Mouse (Mus musculus) kidney, postnatal 10 days (tissue): ENCODE results near the gene Me1.

Experiments used
- DNase-seq: peaks from one replicate; pipeline ENCODE4 v3.0.0; 2021; ENCODE audit warnings: mixed read lengths

Gene Me1

DNA sequence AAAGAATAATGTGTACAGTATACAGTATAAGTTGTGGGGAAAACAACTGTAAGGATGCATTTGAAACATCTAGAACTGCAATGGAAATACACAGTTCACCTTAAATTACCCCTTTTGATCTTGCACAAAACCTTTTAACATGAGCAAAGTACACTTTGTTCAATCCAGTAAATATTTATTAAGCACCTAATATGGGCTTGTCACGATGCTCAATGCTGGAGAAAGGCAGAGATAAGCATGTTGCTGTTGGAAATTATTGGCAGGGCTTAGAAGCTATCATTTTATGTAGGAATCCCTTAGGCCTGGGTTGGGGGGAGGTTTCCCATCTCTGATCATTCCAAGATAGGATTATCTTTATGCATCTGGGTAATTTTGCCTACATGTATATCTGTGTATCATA lies 11.7 kb upstream of the Me1 start:
- DNase-seq, result no peak

DNA sequence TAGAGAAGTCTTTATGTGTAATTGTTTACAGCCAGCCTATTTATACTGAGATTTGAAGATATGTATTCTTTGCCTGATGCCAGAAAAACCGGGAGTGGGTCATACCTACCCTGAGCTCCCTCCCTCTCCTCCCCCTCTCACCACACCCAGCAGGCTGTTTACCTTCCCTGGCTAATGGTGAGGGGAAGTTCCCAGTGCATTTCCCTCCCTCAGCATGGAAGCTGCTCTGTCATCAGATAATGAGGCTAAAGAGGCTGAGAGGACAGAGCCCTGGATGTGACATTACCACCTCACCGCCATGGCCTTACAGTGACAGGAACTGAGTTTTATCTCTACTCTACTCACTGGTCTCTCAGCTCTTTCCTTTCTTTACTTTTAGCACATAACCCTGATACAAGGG lies 6.1 kb upstream of the Me1 start:
- DNase-seq, result no peak

DNA sequence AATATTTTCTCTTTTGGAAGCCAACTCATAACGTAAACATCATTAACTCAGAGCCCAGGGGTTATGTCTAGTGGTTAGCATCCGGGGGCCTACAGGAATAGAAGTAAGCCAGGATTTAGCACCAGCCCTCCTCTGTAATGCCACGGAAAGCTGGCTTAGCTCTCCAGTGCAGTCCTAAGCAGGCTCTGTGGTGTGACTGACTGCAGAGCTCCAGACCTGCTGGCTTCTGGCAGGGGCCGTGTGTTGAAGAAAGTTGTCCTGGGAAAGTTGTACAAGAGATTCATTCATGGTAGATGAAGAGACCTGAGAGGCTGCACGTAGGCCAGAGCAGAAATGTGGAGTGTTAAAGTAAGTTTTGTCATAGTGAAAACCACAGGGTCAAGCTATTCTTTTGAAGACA lies 5.5 kb upstream of the Me1 start:
- no peak for DNase-seq

DNA sequence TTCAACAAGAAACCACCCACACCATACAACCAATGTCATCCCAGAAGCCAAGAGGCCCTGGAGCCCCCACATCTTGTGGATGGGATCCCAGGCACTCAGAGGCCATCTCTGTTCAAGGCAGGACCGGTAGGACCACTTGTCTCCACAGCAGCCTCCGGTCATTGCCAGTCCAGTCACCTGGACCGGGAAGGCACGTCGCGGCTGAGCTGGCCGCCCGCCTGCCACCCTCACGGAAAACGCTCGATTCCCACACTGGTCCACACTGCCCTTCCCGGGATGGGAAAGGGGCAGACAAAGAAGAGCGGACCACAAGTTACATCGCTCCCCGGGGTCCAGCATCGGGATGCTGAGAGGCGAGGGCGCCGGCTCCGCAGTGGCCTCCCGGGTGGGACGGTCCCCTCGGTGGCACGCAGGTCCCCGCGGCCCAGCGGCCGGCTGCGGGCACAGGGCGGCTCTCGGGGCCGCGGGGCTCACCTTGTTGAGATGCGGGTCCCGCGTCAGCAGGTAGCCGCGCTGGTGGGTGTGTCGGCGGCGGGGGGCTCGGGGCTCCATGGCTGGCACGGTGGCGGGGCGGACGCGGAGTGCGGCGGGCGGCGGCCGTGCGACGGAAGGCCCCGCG lies 445 bp downstream of the Me1 start:
- DNase-seq, result peak; percentile 43

DNA sequence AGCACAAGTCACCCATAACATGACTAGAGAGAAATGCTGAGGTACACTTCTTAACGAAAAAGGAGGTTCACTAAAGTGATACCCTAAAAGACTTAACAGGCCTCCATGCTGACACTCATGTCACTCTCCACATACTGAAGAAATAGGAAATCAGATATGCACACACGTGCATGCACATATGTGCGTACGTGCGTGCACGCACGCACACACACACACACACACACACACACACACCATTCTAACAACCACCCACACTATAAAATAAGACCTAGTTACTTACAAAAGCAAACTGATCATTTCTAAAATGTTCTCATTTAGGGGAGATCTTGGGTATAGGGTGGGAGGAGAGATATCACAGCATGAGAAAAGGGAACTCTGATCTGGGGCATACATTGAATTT lies 1.1 kb downstream of the Me1 start:
- no peak for DNase-seq

DNA sequence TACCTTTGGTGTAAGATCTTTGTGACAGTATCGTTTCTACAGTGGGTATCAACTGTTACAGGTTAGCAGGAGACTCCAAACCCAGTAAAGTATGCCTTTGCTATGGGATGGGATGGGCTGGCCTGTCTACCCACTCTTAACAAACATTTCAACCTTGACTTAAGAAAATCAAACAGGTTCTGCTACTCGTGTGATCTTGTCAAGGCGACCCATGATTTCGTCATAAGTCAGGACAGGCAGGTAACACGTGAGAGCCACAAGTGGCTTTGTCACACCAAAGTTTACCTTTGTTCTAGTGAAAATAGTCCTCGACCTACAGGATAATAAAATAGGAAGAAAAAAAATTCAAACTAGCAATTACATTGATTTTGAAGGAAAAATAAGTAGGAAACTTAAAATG lies 1.8 kb downstream of the Me1 start:
- no peak for DNase-seq

DNA sequence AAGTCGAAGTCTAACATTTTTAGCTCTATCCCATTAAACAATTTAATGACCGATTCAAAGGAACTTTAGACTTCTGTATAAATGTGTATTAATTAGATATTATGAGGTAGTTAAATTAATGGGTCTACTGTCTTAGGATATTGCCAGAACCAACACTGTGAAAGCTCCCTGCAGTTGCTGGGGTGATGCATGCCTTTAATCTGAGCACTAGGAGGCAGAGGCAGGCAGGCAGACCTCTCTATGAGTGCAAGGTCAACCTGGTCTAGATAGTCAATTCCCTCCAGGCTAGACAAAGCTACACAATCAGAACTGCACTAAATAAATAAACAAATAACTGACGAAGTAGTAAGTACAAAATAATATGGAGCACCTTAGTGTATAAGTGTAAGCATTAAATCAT lies 3.1 kb downstream of the Me1 start:
- DNase-seq, result no peak

DNA sequence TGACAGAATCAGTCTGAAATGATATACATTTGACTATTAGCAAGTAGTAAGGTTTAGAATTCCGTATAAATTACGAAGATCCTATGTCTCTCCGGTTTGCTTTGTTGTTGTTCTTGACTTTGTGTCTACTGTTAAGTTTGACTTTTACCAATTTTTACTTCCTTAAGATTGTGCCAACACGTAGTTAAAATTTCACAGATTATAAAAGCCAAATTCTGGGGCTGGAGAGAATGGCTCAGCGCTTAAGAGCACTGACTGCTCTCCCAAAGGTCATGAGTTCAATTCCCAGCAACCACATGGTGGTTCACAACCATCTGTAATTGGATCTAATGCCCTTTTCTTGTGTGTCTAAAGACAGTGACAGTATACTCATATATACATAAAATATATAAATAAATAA lies 3.5 kb downstream of the Me1 start:
- no peak for DNase-seq

DNA sequence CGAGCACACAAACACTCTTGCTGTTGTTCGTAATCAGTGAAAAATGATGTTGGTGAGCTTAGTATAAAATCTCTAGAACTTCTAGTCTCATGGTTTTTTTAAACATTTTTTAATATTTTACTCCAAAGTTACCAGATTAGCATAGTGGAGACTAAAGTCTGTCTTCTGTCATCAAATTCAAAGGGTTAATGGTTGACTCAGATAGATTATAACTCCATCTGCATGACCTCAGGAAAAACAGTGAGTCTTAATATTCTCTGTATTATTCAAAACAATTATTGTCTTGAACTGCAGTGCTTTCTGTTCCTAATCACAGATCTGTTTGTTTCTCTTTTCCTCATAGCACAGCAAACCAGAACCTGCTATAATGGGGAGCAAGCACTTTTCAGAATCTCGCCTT lies 4.7 kb downstream of the Me1 start:
- DNase-seq, result no peak

DNA sequence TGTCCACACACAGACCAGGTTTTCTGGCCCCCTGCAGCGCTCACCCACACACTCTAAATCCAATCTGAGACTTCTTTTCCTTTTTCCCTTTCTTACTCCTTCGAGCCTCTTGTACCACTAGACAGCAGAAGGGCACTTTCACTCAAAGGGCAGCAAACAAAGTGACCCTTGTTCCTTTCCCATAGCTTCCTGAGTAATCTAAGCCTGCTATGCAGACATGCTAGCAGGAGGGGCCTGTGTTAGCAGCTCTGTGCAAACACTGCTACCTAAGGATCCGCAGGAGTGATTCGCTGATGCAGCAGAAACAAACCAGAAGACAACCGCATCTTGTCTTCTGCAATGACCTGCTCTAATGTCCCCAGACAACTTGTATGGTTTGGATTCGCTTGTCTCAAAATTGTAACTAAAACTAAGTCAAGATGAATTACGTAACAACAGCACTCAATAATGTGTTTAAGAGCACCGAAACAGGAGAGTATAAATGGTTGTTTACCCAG lies 12.0 kb downstream of the Me1 start:
- DNase-seq, result peak; percentile 15

DNA sequence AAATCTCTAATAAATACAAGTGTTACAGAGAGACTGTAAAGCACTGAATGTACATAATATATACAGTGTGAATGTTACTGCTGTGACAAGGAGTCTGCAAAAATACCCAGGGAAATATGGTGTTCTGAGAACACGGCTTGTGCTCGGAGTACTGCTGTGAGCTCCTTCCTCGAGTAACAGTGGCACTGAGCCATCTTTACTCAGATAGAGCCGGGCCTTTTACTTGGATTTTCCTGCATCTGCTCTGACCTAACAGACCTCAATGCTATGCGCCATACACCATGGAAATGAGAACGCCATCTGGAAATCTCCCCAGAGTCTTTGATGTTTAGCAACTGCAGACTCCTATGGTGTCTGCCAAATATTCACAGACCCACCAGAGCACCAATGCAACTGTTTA lies 12.9 kb downstream of the Me1 start:
- no peak for DNase-seq

DNA sequence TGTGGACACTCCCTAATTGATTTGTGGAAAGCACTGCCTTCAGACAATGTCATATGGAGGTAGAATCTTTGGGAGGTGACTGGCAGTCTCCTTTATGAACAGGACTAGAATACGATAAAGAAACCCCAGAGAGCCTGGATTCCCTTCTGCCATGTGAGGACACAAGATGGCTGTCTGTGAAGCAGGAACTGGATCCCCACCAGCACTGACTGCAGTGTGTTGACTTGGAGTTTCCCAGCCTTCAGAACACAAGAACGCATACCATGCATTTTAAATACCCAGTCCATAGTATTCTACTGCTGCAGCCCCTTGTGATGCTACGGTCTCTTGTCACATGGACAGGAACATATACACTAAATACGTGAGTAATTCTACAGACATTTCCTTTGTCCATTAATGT lies 13.5 kb downstream of the Me1 start:
- no peak for DNase-seq

DNA sequence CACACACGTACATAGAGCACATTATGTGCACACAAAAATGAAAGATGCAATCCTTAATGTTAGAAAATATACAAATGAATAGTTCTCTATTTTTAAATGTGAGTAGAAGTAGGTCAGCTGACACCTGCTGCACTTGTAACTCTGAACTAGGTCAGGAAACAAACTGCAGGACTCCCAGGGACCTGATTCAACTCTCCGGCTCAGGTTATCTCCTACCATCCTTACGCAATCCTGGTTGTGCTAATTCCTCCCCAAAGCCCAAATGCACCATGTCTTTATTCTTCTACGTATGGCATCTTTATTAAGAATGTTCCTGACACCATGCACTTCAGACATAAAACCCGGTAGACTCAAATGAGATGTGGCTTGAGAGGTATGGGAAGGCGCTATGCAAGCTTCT lies 15.3 kb downstream of the Me1 start:
- no peak for DNase-seq

DNA sequence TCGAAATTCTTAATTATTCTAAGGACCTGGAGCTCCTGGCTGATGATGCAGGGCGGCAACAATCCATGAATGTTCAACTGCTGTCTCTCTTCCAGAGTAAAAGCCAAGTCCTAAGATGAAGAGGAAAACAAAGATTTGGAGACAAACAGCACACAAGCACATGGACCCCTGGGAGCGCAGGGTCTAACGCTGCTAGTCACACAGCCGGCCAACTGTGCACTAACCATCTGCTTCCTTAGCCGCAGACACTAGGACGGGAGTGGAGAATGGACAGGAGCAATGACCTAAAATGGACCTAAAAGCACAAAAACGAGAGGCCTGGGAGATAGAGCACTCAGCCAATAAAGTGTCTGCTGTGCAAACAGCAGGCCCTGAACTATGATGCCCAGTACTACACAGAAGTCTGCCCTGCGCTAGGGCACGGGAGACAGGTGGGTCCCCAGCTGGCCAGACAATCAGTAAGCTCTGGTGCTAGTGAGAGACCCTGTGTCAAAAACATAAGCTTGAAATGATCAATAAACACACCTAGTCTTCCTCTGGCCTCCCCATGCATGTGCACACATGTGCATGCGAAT lies 15.8 kb downstream of the Me1 start:
- DNase-seq, result no peak

DNA sequence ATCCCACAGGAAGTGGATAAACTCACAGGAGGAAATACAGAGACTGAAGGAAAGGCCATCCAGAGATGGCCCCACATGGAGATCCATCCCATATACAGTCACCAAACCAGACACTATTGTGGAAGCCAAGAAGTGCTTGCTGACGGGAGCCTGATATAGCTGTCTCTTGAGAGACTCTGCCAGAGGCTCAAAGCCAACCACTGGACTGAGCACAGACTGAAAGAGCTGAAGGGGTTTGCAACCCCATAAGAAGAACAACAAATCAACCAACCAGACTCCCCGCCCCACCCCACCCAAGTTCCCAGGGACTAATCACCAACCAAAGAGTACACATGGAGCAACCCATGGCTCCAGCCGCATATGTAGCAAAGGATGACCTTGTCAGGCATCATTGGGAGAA lies 19.5 kb downstream of the Me1 start:
- DNase-seq, result no peak

DNA sequence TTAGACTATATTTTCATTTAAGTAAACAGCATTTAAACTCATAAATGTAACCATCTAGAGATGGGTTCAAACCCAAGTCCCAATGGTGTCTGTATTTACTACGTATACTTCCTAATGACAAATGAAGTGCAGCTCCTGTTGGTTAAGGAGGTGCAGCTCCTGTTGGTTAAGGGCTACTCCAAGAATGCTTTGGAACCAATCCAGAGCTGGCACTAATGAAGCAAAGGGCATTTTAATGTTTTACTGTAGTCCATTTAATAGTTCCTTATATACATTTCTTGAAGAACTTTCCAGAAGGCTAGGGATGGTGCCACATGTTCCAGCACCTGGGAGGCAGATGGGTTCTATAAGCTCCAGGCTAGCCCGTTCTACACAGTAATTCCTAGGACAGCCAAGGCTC lies 20.3 kb downstream of the Me1 start:
- DNase-seq, result no peak

DNA sequence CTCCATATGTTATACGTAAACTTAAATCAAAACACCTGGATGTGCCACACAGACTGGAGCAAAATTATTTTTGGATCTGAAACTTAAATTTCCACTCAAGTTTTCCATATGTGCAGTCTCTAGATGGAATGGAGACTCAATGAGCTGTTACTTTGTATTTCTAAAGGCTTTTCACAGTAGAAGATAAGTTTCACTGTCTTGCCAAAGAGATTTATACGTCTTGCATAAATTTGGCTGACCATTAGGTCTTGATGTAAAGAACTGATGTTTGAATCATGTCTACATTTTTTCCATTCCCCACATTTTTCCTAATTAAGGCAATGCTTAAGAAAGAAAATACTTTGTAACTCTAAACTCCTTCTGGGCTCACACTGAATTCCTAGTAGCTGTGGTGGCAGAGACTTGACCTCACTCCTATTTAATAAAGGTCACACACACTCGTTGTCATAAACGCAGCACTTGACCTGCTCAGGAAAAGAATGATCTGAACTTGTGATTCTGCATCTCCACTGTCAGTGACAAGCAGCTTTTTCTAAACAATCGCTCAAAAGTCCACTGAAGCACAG lies 22.8 kb downstream of the Me1 start:
- no peak for DNase-seq

DNA sequence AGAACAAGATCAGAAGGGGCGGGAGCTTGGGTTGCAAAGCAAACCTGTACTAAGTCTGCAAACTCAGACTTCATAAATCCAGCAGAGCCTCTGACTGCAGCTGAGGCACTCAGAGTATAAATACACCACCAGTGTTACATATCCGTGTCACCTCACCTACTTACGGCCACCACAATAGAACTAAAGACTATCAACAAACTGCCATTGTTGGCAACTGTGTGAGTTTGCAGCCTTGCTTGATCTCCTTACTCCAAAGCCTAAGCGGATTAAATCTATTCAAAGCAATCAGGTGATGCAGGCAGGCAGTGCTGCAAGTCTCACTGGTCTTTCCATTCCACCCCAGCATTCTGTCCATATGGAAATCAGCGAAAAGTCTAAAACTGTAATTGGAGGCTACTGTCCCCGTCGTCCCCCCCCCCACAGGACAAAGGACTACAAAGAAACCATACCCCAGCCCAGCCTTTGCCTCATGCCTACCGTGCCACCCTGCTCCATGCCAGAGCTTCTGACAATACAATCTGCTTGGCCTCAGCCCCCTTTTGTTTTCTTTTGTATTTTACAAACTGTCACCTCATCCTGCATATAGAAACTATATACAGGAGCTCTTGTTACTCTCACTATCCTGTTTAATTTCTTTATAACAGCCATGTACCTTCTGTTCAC lies 27.0 kb downstream of the Me1 start:
- no peak for DNase-seq

DNA sequence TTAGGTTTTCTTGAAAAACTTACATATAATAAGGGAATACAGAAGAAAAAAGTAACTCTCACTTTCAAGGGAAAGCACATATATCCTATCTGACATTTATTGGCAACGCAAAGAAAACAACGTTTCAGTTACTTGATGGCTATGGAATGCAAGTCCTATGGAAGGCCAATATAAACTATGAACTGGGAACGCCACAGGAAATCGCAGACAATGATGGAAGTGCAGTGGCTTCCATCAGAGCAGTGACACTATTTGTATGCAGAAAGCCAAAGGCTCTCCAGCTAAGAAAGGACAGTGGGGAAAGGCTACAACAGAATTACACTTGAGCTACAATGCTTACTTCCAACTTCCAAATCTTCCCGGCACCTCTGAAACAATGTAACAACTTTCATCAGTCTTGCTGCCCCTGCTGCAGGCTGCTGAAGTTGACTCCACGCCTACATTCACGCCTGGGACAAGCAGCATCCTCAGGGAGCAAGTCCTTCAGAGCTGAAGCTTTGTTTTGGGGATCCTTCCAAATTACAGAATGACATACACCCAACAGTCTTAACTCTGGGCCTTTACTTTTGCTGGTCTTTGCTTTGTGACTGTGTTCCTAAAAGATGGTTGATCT lies 28.5 kb downstream of the Me1 start:
- no peak for DNase-seq

DNA sequence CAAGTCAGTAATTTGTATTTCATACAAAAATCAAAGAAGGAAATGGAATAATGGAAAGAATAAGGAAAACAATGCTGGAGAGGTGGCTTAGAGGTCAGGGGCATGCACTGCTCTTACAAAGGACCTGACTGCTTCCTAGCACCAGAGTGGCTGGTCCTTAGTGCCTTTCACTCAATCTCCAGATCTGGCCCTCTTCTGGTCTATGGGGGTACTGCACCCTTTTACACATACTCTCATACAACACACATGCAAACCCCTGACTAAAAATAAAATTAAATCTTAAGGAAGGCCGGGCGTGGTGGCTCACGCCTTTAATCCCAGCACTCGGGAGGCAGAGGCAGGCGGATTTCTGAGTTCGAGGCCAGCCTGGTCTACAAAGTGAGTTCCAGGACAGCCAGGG lies 34.1 kb downstream of the Me1 start:
- DNase-seq, result peak; percentile 29

DNA sequence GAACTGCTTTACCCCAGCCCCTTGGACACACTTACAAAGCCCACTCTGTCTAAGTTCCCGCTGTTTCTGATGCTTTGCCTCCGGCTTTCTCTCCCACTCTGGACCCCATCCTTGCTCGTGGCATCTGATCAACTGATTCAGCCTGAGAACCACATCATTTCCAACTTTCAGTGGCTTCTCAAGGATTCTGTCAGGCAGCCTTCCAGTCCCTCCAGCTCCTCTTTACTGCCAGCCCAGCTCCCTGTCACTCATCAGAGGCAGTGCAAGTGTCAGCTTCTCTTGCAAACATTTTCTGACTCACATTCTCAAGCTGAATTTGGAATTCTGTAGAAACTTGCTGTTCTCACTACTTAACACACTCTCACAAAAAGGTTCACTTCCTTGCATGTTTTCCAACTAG lies 34.5 kb downstream of the Me1 start:
- DNase-seq, result no peak

DNA sequence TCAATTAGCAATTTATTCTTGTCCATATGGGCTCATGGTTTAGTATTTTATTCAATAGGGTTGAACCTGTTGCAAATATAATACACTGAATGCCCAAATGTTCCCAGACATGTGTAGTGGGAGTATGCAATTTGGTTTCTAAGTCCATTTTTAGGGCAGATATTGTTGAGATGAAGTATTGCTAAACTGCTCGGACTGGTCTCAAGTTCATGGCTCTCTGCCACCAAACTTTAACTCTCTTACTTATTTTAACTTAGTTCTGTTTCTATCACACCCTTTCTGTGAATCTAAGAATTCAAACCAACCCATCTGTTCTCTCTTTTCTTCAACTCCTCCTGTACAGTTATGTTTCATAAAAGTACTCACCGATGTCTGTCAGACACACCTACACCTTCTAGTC lies 35.4 kb downstream of the Me1 start:
- no peak for DNase-seq

DNA sequence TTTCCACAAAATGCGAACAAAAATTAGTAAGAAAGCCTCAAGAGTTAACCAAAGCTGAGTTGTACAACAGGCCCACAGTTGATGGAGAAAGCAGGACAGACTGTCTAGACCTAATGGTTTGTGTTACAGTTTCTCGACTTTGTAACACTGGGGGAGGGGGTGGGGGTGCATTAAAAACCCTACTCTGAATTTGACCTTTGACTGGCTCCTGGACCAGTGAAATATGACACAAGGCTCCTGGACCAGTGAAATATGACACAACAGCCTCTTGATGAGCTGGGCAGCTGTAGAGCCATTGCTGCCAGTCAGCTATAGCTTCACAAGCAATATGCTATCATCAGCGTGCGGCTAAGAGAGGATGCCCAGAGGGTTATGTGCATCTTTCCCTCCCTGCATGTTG lies 37.4 kb downstream of the Me1 start:
- no peak for DNase-seq

DNA sequence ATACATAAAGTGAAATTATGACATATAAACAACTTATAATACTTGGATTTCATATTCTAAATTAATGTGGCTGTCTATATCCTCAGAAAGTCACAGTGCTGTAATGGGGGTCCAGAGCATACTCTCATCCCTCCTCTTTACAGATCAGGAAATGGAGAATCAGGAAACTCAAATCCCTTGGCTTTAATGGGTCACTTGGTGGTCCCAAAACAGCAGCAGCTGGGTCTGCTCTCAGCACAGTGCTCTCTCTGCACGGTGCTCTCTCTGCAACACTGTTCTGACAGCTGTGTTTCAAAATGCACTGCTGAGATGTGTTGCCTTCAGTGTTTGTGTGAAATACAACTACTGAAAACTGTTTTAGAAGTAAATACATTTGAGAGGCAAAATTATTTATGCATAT lies 43.6 kb downstream of the Me1 start:
- no peak for DNase-seq
